Mouse (Mus musculus): Measurements from ENCODE around the gene Tmem150a.

GRCm38 (mm10) chr6:72386561-72386960, 31.3 kb downstream of the Tmem150a start:
- TF ChIP-seq POLR2A (IDR thresholded peaks at IDR 0.05; ENCODE audit: control insufficient read depth, extremely low read depth, insufficient read depth, low read length, poor library complexity) (no peak), CTCF (IDR thresholded peaks at IDR 0.05; ENCODE audit: borderline replicate concordance, control insufficient read depth, extremely low read depth, insufficient read depth, low read length, poor library complexity) (no peak)

All from thymus, adult 2 months (tissue).